Mouse (Mus musculus) naive thymus-derived CD4-positive, alpha-beta T cell, adult 2 months (primary cell): Measurements from ENCODE around the gene Tmub1.
A peak's percentile ranks its signal among the peaks of the same experiment; 100 is the strongest.
"Not testable (repeated sequence)": the region's sequence is repeated elsewhere in the genome, so short reads cannot be mapped to it uniquely, and the experiment has no call there.

Source experiments
- DNase-seq: peaks from one replicate; pipeline ENCODE4 v3.0.0-alpha.2; 2011; ENCODE audit warnings: low read depth

Gene Tmub1

DNA sequence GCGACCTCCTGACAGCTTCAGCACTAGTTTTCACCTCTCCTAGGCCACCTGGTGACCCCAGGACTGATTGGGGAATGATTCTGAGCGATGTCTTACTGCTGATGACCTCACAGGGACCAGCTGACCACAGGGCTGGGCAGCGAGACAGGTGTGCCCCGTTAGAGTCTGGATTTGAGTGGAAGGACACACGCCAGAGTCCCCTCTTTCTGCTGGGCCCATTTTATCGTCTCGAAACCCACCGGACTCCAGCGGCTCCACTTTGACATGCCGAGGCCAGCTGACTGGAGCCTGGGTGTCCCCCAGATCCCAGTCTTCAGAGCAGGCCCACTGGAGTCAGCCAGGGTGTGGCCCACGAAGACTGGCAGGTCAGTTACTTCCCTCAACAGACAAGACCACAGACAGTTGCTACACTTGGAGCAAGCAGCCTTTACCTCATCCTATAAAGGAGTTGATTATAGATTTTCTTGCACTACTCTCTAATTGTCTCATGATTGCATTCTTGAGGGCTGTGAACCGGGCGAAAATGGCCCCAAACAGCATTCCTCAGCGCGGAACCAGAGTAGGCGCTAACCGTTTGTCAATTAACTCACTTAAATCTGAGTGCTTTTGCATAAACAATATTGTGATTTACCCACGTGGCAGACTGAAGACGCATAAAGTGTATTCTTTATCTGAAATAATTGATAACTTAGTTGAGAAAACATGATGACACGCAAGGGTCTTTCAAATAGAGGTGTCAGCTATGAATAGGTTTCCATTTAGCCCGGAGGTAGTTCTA, 23.5 kb downstream of the Tmub1 start:
- DNase-seq, result no peak

DNA sequence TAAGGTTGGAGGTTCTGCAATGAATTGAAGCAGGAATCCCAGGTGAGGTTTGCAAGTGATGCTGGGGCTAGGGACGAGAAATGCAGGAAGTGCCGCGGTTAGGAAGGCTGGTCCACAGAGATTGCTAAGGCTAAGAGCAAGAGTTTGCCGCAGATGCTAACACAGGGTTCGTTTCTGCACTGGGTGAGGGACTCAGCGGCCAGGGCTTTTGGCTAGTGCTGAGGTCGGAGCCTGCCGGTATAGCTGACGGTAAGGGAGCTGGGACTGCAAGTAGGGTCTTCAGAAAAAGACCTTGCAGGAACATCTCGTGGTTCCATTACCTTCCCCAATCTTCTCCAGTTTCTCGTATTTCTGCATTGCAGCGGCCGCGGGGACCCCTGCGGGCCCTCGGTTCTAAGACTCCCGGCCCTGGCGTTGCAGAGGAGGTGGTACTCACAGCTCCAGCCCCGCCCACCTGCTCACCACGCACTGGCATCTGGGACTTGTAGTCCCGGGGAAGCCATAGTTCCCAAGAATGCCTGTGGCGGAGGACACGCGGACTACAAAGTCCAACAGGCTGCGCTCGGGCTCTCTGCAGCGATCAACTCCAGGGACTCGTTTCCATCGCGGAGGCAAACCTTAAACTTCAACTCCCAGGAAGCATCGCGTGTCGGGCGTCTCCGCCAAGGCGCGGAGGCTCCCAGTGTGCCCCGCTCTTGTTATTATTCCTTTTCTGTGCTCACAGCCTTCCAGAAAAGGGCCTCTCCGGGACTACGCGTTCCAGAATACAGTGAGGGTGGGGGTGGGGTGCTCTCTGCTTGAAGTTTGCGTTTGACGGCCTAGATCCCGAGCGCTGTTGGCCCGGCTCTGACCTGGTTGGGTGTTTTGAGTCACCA, 24.3 kb downstream of the Tmub1 start, which contains the start of the genes Cdk5 and Slc4a2:
Gene Cdk5, minus strand, starts transcription at position 402 of the 875 bp plus-strand sequence.
Gene Slc4a2, plus strand, starts transcription at position 709 of the 875 bp plus-strand sequence.
- DNase-seq, result peak; percentile 98

DNA sequence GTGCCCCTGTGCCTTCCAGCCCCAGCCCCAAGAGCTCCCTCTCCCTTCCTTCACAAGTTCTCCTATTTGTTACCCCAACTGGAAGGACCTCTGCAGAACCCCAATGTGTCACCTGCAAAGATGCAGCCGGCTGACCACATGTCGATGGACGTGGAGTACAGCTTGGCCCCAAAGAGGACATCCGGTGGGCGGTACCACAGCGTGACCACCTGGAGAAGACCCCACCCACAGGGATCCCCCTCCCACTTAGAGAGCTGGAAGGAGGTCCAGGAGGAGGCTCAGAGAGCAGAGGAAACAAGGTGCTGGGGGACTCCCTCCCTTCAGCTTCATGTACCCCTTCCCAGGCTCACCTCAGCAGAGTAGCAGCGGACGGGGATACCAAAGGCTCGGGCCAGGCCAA, 27.3 kb downstream of the Tmub1 start:
- no peak for DNase-seq

DNA sequence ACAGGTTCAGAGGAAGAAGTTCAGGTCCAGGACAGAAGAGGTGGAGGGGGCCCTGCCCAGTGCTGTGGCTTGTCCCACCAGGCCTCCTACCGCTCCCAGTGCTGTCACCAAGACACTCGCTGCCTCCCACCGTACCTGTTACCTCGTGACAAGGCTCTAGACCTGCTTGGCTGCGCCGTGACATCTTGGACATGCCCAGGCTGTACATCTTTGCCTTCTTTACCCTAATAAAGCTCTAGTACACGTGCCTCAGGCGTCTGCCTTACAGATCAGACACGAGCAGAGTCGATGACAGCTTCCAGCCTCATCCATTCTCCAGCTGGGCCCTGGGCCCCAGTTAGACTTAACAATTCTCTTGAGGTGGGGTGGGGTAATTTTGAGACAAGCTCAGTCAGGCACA, 30.1 kb downstream of the Tmub1 start:
- DNase-seq, result no peak

DNA sequence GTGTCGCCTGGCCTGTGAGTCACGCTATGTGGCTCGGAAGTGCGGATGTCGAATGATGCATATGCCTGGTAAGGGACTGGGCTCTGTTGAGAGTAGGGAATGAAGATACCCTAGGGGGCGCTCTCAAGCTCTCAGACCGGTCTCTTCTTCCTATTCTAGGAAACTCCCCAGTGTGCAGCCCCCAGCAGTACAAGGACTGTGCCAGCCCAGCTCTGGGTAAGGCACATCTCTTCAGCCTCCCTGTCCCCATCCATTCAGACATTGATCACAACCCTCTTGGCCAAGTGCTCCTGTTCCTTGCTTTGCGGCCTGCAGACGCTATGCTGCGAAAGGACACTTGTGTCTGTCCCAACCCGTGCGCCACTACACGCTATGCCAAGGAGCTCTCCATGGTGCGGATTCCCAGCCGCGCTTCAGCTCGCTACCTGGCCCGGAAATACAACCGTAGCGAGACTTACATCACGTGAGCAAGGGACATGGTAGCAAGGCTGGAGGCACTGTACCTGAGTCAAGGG, 31.4 kb downstream of the Tmub1 start:
- peak; percentile 87 for DNase-seq

DNA sequence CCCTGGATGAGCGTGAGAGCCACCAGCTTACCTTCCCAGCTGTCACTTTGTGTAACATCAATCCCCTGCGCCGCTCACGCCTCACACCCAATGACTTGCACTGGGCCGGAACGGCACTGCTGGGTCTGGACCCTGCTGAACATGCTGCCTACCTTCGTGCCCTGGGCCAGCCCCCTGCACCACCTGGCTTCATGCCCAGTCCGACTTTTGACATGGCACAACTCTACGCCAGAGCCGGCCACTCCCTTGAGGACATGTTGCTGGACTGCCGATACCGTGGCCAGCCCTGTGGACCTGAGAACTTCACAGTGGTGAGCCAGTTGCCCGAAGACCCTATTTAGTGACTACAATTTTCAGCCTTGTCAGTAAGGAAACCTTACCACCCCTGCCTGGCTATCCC, 33.7 kb downstream of the Tmub1 start:
- no peak for DNase-seq

DNA sequence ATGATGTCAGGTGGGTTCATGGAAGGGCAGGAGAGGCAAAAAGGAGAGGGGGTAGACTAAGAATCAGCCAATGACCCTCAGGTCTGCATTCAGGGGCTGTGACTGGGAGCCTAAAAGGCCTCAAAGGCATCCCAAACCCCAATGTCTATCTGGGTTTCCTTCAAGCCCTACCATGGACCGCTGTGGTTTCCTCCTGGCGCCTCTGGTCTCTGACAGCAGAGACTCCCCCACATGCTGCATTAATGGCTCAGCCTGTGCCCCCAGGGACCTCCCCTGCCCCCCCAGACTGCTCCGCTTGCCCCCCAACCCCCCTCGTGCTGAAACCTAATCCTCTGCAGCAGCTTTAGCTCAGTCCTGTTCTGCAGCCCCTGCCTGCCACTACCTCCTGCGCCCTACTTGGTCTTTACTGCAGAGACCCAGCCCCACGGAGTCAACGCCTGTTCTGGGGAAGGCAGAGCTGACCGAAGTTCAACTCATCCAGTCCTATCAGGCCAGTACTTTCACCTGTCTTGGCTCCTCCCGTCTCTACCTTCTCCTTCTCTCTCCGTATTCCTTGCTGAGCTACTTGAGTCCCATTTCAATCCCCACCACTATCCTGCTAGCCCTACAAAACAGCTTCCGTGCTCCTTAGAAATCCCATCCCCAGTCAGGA, 34.5 kb downstream of the Tmub1 start, which contains the start of gene Asic3:
Gene Asic3, plus strand, starts transcription at position 351 of the 652 bp plus-strand sequence.
- no peak for DNase-seq

DNA sequence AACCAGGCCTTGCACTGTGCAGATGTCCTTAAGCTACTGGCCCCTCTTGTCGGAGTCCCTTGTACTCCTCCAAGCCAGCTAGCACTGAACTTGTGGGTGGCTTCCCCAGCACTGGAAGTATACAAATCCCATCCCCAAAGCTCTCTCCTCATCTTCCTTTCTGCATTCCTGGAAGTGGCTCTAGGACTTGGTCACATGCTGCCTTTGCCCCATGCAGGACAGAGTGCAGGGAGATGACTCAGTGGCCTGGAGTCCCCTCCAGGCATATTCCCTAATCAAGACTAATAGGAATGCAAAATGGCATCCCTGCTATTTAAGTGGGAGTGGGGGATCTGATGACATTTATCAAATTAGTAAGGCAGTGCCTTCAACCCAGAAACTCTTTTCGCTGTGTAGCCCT, 35.6 kb downstream of the Tmub1 start:
- no peak for DNase-seq

DNA sequence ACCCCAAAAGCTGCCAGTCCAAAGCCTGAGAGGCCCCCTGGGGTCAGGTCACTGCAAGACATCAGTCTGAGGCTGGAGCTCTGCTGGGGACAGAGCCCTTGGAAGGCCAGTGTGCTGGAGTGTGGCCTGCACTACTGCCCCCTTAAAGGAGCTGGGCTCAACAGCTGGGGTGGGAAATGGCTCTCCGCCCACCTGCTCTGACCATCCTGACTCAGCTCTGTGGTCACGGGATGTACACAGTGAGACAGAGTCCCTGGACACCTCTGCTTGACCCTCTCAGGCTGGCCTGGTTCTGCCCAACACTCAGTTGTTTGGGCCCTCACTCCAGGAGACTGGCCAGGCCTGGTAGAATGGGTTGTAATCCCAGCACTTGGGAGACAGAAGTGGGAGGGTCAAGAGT, 38.2 kb downstream of the Tmub1 start:
- no peak for DNase-seq

DNA sequence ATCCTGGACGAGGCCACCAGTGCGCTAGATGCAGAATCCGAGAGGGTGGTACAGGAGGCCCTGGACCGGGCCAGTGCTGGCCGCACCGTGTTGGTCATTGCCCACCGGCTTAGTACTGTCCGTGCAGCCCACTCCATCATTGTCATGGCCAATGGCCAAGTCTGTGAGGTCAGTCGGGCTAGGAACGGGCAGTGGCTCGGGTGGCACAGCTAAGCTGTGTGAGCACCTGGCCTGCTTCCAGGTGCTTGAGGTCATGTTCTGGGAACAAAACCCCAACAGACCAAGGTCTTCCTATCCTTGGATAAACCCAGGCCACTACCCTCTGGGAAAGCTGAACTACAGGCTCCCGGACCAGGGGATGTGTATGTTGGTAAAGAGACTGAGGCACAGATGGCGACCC, 39.0 kb downstream of the Tmub1 start:
- no peak for DNase-seq

DNA sequence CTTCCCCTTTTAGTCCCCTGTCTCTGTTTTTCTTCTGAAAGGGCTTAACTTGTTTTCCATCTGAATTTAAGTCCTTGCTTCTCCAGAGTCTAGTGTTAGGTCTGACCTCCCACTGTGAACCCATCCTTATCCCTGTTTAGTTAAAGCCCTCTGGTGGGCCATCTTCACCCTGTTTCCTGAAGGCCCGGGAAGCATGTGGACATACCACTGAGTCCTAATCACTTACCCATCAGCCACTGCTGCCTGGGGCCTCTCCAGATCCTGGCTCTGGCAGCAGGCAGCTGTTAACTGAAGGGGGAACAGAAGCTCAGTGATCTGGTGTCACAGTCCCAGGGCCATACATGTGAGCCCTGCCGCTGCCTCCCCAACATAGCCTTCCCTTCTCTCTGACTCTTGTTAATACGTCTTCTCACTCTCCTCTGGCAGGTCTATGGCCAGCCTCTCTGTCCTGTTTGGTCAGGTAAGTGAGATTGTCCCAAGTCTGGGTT, 42.2 kb downstream of the Tmub1 start:
- no peak for DNase-seq

DNA sequence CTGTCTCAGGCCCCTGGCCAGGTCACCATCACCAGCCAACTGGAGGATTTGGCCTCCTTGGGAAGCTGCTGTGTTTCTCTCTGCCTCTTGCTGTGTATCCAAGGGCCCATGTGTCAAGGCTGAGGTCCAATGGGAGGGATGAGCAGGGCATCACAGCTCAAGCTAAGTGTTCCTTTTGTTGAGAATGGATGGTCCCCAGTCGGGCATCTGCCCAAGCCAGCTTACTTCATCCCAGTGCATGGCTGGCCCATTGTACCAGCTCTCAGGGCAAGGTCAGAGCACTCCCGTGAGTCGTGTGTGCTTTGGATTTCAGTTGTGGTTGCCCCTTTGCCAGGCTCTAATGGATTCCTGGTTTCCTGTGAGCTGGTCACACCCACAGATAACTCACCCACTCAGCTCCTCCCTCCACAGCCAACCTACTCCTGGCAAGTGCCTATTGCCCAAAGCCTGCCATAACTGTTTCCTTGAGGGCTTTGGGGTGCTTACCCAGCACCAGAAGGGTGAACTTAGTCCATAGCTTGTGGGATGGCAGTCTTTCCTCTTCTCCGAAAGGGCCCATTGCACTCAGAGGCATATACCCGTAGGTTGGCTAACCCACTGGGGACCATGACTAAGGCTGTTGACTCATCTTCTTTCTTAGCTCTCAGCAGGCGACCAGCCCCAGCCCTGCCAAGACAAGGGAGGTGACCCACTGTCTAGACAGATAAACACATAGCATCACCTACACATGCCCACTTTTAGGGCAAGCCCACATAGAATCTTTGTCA, 42.9 kb downstream of the Tmub1 start:
- no peak for DNase-seq

DNA sequence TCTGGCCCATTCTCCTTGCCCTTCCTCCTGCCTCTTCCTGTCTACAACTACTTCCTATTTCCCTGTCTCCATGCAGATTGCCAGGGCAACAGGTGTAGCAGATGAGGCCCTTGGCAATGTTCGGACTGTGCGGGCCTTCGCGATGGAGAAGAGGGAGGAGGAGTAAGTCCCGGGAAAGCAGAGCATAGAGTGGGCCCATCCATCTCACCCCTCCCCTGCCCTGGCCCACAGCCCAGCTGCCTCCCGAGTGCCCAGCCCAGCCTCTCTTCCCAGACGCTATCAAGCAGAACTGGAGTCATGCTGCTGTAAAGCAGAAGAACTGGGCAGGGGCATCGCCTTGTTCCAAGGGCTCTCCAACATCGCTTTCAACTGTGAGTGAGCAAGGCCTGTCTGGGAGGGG, 45.7 kb downstream of the Tmub1 start:
- no peak for DNase-seq

DNA sequence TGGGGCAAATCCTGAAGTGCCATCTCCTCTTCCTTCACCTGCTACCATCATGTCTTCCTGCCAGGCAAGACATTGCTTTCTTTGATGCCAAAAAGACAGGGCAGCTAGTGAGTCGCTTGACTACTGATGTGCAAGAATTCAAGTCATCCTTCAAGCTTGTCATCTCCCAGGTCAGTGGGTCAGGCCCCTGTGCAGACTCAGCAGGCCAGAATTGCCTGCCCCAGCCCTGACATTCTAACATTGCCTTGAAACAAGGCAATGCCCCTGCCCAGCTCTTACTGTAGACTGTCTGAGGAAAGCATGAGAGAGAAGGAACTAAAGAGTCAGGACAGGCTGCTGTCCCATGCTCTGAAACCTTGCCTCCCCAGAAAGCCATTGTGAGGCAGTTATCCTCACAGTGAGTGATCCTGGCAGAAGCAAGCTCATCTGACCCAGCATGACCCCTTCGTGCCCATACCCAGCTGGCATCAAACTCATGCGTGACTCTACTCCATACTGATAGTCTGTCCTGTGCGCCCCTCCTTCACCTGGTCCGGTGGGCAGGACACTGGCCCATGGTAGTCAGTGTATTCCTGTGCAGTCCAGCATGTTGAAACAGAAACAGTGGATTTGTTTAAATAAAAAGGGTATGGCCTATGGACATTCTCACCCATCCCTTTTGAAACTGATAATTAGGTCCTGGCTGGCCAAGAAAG, 46.6 kb downstream of the Tmub1 start:
- DNase-seq, result no peak

DNA sequence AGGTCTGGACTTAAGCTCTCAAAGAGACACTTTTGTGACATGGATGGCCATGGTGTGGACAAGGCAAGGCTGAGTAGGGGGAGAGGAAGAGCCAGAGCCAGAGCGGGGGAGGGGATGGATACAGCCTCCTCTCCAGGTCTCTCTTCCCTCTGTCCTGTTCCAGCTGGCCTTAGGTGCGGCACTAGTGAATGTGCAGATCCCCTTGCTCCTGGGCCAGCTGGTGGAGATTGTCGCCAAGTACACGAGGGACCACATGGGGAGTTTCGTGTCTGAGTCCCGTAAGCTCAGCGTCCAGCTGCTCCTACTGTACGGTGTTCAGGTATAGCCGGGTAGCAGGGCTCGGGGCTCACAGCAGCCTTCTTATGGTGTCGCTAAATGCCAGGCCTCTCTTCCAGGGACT, 47.3 kb downstream of the Tmub1 start:
- DNase-seq, result no peak

DNA sequence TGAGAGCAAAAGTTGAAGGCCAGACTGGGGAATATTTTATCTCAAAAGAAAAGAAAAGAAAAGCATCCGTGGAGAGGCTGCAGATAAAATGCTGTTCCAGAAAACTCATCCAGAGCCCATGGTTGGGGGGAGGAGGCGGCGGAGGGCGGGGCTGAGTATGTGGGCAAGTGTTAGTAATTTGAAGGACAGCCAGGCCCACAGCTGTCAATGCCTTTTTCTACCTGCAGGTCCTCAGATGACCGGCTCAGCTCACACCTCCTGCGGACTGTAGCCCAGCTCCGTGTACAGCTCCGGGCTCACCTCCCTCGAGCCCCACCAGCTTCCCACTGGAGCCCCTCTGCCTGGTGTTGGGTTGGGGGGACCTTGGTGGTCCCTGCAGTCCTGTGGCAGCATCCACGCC, 48.0 kb downstream of the Tmub1 start:
- no peak for DNase-seq

DNA sequence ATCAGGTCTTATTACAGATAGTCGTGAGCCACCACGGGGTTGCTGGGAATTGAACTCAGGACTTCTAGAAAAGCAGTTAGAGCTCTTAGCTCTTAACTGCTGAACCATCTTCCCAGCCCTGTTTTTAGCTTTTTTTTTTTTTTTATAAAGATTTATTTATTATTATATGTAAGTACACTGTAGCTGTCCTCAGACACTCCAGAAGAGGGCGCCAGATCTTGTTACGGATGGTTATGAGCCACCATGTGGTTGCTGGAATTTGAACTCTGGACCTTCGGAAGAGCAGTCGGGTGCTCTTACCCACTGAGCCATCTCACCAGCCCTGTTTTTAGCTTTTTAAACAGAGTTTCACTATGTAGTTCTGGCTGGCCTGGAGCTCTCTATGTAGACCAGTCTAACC, 51.4 kb downstream of the Tmub1 start:
- DNase-seq, result not testable (repeated sequence)
